Mouse (Mus musculus) heart, postnatal 0 days (tissue): ENCODE data around the gene Hist1h1a.

ENCODE experiments used
- CTCF ChIP-seq: IDR thresholded peaks from 2 replicates; pipeline ENCODE4 v1.5.1; 2016; ENCODE audit warnings: antibody characterized with exemption, control low read depth, low read depth
- EP300 ChIP-seq: IDR thresholded peaks from 2 replicates; pipeline ENCODE4 v1.6.1; 2016; ENCODE audit warnings: antibody characterized with exemption, low read depth

GRCm38 (mm10) chr13:23743215-23743614 is 20.3 kb upstream of the Hist1h1a start:
- TF ChIP-seq CTCF (no peak), EP300 (no peak)
